Mouse (Mus musculus) left cerebral cortex, postnatal 25 days (tissue): ENCODE measurements around the gene Trib2. TPM values are rescaled to one million over a fixed set of nuclear protein-coding genes. Genes with fewer than 3 reads are reported as not detected.

ENCODE experiments used
- DNase-seq, 2 experiments: peaks; one replicate each; pipeline ENCODE4 v3.0.0; 2022; ENCODE audit warnings: low spot score in 2 of 2, mixed read lengths in 1 of 2
- intact Hi-C: fragments of 180-260 bp; cut with DNase I; formaldehyde crosslinking; loops from one replicate; pipeline ENCODE4 v1.15.1; 2025
- total RNA-seq, 2 experiments: library from RNA; stranded (reverse); gene quantifications; 2 replicates each; pipeline ENCODE4 v1.2.3; 2021

The Trib2 gene
- total RNA-seq = 10 to 100 TPM; 43.4 to 60.5 TPM

DNA sequence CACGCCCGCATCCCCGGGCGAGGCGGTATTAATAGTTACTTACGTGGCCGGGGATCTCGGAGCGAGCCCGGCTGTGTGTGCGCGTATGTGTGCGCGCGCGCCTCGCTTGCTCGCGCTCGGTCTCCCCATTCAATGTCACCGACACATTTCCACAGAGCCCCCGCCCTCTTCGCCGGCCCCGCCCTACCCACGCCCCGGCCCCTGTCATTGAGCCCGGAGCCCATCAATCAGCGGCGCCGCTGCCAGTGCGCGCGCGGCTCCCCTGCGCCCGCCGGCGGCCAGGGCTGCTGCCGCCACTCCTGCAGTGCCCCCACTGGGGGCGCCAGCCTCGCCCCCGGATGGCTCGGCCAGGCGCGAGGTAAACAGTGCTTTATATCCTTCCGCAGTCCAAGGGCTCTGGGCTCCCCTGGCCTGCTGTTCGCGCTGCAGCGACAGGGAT, at the start of gene Trib2:
Gene Trib2 (minus strand): TSS at position 183 of the 439 bp plus-strand sequence.
- intact Hi-C loops = loop anchor here (1.0 to 5.0 kb wide), 7 partner anchors 81 to 693 kb away; no protein-coding TSS in a partner anchor
- peak; percentile 88 to 96 for DNase-seq

DNA sequence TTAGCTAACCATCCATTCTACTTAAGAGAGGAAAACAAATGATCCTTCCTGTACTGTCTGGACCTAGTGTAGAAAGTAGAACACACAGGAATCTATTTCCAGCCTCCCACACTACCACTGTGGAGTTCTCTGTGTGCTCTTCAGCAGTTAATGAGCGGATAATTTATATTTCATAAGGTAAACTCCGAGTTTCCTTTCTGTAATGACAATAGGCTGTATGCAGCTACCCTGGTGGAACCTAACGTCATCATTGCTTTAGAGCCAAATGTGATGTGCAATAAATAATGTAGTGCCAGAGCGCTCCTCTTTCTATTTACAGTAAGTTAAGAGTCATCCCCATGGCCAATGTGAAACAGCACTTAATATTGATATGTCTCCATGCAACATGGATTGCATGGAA, 41.3 kb upstream of the Trib2 start:
- no peak for DNase-seq

DNA sequence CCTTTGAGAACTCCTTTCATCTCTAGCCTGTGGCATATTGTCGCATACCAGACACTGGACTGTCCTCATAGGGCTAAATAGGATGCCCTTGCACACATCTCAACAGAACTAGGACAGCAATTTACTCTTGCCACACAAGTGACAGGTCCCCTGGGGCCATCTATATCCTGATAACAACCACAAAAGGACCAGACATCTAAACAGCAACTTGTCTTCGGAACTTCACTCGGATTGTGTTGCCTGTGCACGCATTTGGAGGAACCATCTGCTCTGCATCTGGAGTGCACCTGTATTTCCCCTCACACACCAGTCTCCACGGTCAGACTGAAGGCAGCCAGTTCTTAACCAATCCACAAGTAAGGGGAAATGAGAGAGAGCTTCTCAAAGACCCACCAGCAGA, 39.2 kb upstream of the Trib2 start:
- DNase-seq = no peak
- intact Hi-C loops = no loop called here

More for the DNA sequence above, 41.3 kb upstream of the Trib2 start:
- intact Hi-C loops = no loop called here

DNA sequence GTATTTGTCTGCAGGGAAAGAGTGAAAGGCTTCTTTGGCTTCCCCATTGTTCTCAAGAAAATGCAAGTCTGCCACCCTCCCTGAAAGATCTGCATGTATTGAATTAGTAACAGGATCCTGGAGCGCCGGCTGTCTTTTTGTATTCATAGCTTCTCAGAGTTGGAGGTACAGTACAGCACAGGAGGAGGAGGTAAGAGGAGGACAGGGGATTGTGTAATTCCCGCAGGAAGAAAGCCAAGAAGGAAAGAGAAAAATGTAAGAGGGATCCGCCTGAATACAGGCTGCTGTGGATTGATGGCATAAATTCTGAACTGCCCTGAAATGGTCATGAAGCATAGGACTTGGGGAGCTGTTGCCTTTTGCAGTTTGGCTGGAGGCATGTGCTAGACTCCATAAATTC, 36.1 kb upstream of the Trib2 start:
- DNase-seq = peak; percentile 54 to 88
- intact Hi-C loops = no loop called here

DNA sequence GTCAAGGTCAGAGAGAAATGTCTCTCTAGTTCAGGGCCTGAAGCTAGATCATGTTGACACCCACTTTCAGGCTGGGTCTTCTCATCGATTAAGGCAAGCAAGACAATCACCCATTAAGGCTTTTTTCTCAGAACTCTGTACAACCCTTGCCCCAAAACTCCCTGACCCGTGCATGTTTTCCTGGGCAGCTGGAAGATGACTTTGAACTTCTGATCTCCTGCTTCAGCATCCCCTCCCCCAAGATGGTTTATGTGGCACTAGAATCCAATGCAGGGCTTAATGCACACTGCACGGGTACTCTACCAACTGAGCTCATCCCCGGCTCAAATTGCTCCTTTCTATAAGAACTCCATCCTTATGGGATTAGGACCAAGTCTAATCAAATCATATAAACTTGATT, 35.3 kb upstream of the Trib2 start:
- intact Hi-C loops = no loop called here
- no peak for DNase-seq

DNA sequence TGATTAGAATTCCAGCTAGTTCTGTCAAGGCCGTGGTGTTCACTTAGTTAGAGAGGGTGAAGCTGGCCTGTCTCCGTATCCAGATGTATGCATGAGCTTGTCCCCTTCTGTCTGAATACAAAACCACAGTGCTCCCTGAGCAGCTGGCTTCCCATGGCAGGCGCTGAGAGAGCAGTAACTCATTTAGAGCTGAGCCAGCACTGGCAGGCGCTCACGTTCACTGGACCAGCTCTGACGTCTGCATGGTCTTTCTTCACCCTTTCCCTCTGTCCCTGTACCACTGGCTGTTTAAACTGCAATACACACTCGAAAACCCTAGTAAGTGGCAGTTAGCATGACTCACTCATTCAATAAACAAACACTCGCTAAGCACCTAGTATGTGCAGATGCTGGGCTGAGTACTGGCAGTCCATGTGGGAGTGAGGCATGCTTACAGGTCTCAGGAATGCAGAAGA, 33.7 kb upstream of the Trib2 start:
- intact Hi-C loops = no loop called here
- DNase-seq = no peak

DNA sequence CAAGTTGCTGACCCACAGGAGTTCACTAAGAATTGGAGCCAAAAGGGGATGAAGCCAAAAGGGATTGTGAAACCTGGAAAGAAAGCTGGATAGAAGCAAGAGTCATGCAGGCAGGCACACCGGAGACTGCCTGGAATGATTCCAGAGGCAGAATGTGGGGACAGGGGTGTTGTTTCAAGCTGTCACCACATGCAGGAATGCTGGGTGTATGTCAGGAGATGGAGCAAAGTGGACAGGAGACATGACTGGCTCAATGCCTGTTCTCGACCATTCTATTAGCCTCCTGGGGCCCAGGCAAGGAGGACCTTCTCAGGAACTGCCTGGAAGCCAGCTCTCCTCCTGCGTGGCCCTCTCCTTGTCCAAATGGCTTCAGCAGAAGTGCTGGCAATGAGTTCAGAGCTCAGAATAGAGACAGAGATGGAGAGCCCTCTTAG, 33.2 kb upstream of the Trib2 start:
- DNase-seq = no peak
- intact Hi-C loops = no loop called here

DNA sequence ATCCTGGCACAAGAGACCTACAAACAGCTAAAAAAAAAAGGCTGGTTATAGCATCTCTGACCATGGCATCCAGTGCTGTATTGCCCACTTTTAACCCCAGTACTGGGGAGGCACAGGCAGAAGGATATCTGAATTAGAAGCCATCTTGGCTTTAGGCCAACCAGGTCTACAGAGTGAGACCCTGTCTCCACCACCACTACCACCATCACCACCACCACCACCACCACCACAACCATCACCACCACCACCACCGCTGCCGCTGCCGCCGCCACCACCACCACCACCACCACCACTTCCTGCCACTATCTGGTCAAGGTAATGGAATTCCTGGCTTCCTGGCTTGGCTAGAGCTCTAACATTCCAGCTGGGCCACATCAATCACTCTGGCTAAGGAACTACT, 31.7 kb upstream of the Trib2 start:
- intact Hi-C loops = no loop called here
- DNase-seq = no peak

DNA sequence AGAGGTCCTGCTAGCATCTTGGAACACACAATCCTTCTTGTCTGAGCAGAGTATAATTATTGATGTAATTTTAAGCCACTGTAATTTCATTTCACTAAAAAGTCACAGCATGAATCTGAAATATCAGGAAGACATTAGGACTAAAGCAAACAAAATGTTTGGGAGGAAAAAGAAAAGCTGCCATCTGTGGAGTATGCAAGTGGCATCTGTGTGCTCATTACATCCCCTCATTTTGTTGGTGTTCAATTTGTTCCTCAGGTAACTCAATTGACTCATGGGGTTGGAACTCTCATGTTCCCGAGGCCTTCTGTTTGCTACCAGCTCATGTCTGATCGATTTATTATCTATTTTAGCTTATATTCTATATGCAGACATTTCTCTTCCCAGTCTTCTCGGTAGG, 28.0 kb upstream of the Trib2 start:
- intact Hi-C loops = no loop called here
- DNase-seq = no peak

DNA sequence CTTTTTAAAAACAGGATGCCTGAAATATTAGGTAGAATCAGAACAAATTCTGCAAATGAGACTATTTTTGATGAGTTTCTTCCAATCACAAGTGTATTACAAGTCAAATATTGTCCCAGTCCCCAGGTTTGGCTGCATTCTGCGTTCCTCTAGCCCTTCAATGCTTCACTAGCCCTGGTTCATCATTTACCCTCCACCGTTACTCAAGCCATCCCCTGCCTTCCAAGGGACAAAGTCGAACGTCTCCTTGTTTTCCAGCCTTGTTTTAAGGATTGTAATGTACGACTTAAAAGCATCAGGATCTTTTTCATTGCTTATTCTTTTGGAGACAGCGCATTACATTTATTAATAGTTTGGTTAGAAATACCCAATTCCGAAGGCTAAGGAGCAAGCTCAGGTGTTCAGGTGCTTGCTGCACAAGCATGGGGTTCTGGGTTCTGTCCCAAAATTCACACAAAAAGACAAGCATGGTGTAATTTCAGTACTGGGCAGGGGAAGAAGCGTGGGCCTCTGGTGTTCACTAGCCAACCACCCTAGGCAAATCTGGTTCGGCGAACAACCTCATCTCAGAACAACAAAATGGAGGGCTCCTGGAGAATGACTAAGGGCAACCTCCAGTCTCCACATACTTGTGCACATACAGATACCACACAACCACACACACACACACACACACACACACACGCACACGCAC, 24.3 kb upstream of the Trib2 start:
- intact Hi-C loops = no loop called here
- no peak for DNase-seq

DNA sequence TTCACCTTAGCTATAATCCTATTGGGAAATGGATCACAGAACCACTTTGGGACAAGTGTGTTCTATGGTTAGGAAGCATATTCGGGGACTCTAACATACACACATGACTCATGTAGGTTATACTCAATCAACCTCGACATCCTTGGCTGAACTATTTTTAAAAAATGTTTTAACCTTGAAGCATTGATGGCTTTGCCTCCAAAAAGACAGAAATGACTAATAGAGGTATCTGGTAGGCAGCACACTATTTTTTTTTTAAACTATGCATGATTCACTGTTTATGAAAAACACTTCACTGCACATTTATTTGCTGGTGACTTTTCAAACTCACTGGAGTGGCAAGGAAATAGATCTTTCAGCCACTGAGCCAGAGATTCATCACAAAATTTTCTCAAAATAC, 21.5 kb upstream of the Trib2 start:
- DNase-seq = no peak
- intact Hi-C loops = no loop called here

DNA sequence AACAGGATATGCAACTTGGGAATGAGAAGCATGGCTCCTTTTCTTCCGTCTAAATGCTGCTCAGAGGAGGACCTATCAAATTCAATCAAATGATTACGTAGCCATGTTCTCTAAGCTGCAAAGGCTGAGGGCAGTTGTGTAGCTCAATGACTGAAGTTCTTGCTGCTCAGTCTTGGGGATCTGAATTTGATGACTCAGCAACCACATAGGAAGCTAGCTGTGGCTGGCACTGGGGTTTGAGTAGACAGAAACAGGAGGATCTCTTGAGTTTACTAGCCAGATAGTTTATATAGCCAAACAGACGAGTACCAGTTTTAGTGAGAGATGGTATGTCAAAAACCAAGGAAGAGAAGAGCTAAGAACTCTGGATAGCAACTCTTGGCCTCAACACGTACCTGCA, 20.8 kb upstream of the Trib2 start:
- DNase-seq = no peak
- intact Hi-C loops = no loop called here

DNA sequence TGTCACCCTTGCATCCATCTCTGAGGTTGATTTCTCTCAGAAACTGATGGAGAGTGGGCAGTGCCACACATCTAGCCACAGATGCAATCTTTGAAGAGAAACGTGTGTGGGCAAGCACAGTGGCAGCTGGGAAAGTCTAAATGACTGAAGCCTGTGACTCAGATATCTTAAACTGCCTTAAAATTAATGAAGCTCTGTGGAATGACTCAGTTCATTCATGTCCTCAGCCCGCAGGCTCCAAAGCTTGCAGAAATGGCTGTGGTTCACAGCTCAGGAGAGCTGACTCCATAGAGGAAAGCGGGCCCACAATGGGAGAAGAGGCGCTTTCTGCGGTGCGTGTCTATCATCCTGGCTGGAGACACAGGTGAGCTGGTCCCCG, 15.9 kb upstream of the Trib2 start:
- intact Hi-C loops = loop anchor here (1.0 to 2.0 kb wide), 2 partner anchors 71 to 312 kb away; no protein-coding TSS in a partner anchor
- DNase-seq = peak; percentile 53 to 94

DNA sequence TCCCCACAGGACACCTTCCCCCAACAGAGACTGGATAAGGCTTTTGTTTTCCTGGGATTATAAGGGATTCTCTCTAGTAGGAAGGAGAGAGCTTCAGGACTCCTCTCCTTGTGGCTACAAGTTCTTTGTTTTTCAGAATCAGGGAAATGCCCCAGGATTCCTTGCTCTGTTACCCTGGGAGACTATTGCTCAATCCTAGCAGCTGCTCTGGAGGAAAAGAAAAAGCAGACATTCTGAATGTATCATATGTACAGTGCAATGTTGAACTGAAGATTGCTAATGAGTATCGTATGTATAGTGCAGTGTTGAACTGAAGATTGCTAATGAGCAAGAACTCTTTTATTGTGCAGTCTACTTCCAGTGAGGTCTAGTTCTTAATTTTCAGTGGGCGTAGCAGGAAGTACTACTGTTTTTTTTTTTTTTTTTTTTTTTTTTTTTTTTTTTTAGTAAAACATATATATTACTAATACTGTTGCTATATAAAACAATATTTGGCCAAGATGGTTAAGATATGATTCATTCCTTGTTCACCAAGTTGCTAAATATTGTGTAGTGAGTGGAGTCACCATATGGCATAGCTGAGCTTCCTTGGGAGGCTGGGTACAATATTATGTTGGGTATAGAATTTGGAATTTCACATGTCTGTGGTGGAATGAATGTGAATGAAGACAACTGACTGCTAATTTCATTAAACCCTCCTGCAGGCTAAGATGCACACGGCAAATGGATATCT, 15.4 kb upstream of the Trib2 start:
- intact Hi-C loops = loop anchor here (1.0 to 2.0 kb wide), 2 partner anchors 71 to 313 kb away; no protein-coding TSS in a partner anchor
- DNase-seq = peak in 1 of 2 experiments; percentile 50

DNA sequence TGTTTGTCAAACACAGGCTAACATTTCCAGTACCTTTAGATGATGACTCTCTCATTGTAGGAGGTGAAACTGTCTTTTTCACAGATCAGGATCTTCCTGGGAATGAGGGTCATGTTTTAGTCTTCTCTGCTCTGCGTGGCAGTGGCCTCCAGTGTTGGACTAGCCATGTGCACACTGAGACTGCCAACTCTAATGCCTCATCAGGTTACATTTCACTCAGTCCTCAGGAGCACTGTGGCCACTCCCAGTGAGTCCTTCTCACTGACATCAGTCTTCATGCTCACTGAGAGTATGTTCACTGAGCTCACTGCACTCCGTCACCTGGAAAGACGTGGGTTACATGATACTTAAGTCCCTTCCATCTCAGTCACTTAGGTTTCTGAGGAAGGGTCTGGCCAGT, 14.0 kb upstream of the Trib2 start:
- no peak for DNase-seq
- intact Hi-C loops = no loop called here

DNA sequence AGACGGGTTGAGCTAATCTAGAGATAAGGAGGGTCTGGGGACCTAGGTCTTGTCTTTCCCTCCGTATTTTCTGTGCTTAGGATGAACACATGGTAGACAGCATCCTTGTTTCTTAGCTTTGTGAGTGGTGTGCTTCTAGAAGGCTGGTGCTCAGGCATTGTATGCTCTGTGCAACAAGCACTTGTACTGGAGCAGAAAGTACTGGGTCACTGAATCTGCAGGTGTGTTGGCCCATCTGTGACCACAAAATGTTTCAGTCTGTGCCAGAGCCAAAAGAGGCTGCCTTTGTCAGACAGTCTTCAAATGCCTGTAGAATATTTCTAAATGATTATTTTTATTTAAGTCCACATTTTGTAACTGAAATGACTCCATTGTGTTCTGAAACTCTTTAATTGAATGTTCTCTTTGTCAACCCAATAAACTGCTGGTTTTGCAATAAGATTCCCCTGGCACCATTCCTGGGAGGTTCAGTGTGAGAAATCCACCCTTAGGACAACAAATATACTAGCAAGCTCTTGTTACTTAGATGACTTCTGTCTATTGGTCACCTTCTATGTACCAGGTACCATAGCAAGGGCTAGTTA, 12.2 kb upstream of the Trib2 start:
- DNase-seq = no peak
- intact Hi-C loops = no loop called here

DNA sequence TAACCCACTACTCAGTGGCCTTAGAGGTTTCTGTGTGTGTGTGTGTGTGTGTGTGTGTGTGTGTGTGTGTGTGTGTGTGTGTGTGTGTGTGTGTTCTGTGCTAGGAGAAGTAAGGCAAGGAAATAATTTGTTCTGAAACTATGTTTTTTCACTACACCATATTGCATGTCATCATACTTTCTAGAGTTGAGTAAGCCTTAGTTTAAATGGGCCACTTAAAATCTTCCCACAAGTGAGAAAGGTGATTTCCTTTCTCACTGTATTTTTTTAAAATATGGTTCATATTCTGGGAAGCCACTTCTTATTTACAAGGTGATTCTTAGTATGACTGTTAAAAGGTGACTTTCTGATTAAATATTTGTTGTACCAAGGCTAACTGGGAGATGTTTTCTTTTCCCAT, 4.3 kb upstream of the Trib2 start:
- no peak for DNase-seq

DNA sequence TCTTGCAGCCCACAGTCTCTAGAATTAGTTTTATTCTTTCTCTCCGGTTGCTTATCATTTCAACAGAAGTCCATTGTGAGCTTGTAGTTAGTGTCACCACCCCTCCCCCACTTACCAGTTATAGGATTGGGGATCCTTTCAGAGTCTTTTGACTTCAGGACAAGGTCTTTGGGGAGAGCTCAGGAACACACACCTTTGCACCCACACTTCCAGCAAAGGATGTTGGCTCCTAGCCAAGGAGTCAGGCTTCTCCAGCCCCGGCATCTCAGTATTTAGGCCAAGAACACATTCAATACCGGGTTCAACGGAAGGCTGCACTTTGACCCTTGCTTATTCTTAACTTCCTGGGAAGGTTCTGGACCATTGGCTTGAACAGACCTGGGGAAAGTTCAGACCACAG, 643 bp upstream of the Trib2 start:
- intact Hi-C loops = loop anchor here (2.0 to 5.0 kb wide), 5 partner anchors 80 to 415 kb away; no protein-coding TSS in a partner anchor
- peak in 1 of 2 experiments; percentile 33 for DNase-seq

More for the DNA sequence above, 4.3 kb upstream of the Trib2 start:
- intact Hi-C loops = no loop called here

DNA sequence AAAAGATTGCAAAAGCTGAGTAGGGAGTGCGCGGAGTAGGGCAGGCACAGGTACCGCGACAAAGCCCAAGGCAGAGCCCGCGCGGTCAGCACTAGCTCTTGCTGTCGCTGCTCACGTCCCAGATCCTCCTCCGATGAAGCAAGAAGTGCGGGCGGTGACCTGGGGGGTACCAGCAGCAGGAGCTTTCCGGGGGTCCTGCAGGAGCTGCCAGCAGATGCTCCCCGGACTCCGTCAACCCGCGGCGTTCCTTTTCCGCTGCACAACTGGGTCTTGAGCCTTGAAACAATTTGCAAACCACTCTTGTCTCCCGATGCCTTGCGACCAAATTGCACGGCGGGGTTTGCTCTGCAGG, 492 bp downstream of the Trib2 start:
- intact Hi-C loops = loop anchor here (1.0 to 5.0 kb wide), 7 partner anchors 81 to 693 kb away; no protein-coding TSS in a partner anchor
- DNase-seq = peak in 1 of 2 experiments; percentile 57

DNA sequence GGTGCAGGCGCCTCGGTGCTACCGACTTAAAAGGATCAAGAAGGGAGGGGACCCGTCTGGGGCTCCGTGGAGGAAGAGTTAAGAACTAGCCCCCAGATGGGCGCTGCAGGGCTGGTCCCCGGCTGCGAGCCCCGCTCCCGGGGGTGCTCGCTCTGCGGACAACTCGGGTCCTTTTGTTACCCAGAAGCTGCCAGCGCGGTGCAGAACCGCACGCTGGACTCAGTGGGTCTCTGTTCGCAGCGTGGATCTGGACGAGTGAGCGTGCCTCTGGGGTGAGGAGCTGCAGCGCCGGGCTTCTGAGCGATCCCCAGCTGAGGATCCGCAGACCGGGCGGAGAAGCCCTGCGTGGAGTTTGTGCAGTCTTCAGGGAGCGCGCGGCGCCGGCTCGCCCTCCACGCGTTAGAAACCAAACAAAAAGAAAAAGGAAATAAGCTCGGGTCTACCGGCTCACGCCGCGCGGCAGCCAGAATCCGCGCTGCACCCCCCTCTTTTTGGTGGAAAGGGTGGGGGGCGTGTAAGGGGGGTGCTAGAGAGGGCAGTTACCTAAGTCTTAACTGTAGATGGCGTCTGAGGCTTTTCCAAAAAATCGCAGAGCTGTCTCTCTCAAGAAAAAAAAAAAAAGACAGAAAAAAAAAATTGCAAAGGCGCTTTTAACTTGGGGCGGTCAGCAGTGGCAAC, 1.0 kb downstream of the Trib2 start:
- intact Hi-C loops = loop anchor here (1.0 to 5.0 kb wide), 8 partner anchors 82 to 717 kb away; no protein-coding TSS in a partner anchor
- DNase-seq = peak; percentile 71 to 77
